Mouse (Mus musculus) naive thymus-derived CD4-positive, alpha-beta T cell, adult 5 months (primary cell): ENCODE measurements around the gene Gcfc2. TPM values are rescaled to one million over a fixed set of nuclear protein-coding genes. Genes with fewer than 3 reads are reported as not detected.

Experiments used
- polyA plus RNA-seq: library from polyadenylated mRNA; unstranded; fragments of 100-300 nt; shearing (Covaris generic); gene quantifications from one replicate; pipeline ENCODE4 v1.2.1, GENCODE M21; 2017

Gcfc2 gene
- polyA plus RNA-seq, result 21.0 TPM

GRCm38 (mm10) chr6:81923523-81924142 lies at the start of gene Gcfc2:
Gcfc2 (plus strand) TSS chr6:81923669.

GRCm38 (mm10) chr6:81965296-81966067 lies 42.0 kb downstream of the Gcfc2 start, which contains the start of gene Mrpl19:
Mrpl19 (minus strand) TSS chr6:81965958.

Other genes with a start within 250 kb of the Gcfc2 start
- gene Mrpl19, start 42.3 kb downstream of the Gcfc2 start, polyA plus RNA-seq, result 42.1 TPM
- not detected for gene Eva1a, start 117.4 kb downstream of the Gcfc2 start, polyA plus RNA-seq